Mouse (Mus musculus) right cerebral cortex, postnatal 10 days (tissue): Measurements from ENCODE around the gene Gm47841.

ENCODE experiments used
- DNase-seq, 2 experiments: peaks; one replicate each; pipeline ENCODE4 v3.0.0; 2021; ENCODE audit warnings: low spot score in 2 of 2

Gm47841 gene

GRCm38 (mm10) chr15:101074067-101074466, 26.9 kb upstream of the Gm47841 start:
- no peak for DNase-seq

- DNase-seq = no peak
These were observed 25.5 kb upstream of the Gm47841 start for GRCm38 (mm10) chr15:101072736-101073135.

- DNase-seq = no peak
These were observed 23.6 kb upstream of the Gm47841 start for GRCm38 (mm10) chr15:101070762-101071161.

- no peak for DNase-seq
These were observed 22.5 kb upstream of the Gm47841 start for GRCm38 (mm10) chr15:101069641-101070190.

- no peak for DNase-seq
These were observed 21.5 kb upstream of the Gm47841 start for GRCm38 (mm10) chr15:101068671-101069070.

- no peak for DNase-seq
These were observed 20.8 kb upstream of the Gm47841 start for GRCm38 (mm10) chr15:101068029-101068428.

- DNase-seq = no peak
These were observed 19.9 kb upstream of the Gm47841 start for GRCm38 (mm10) chr15:101066920-101067696.

GRCm38 (mm10) chr15:101066364-101066847, 19.2 kb upstream of the Gm47841 start:
- DNase-seq = no peak

GRCm38 (mm10) chr15:101065069-101065468, 17.9 kb upstream of the Gm47841 start:
- DNase-seq = no peak

GRCm38 (mm10) chr15:101060280-101060852, 13.2 kb upstream of the Gm47841 start:
- no peak for DNase-seq

GRCm38 (mm10) chr15:101059570-101060279, 12.5 kb upstream of the Gm47841 start:
- no peak for DNase-seq

- peak; percentile 62 to 74 for DNase-seq
These were observed 9.0 kb upstream of the Gm47841 start for GRCm38 (mm10) chr15:101056225-101056624.

- no peak for DNase-seq
These were observed 7.3 kb upstream of the Gm47841 start for GRCm38 (mm10) chr15:101054541-101054940.

- no peak for DNase-seq
These were observed 6.7 kb upstream of the Gm47841 start for GRCm38 (mm10) chr15:101053832-101054459.

- no peak for DNase-seq
These were observed 5.6 kb upstream of the Gm47841 start for GRCm38 (mm10) chr15:101052560-101053501.

- DNase-seq = no peak
These were observed 4.7 kb upstream of the Gm47841 start for GRCm38 (mm10) chr15:101051869-101052268.

- DNase-seq = no peak
These were observed 1.2 kb upstream of the Gm47841 start for GRCm38 (mm10) chr15:101048338-101048896.

- peak; percentile 60 to 69 for DNase-seq
These were observed 537 bp downstream of the Gm47841 start for GRCm38 (mm10) chr15:101046527-101047193.

- DNase-seq = no peak
These were observed 1.1 kb downstream of the Gm47841 start for GRCm38 (mm10) chr15:101046039-101046526.

- DNase-seq = no peak
These were observed 2.7 kb downstream of the Gm47841 start for GRCm38 (mm10) chr15:101044531-101044930.
